Mouse (Mus musculus) forebrain, embryonic 14.5 days (tissue): ENCODE measurements around the gene Lum. TPM values are rescaled to one million over a fixed set of nuclear protein-coding genes. Genes with fewer than 3 reads are reported as not detected.

Source experiments
- polyA plus RNA-seq: library from polyadenylated mRNA; unstranded; fragments of >200 nt; fragmentation: Nextera tagmentation; extraction: Ambion mirVana; gene quantifications from 2 replicates; pipeline ENCODE4 v1.2.1, GENCODE M21; 2014

The Lum gene
- polyA plus RNA-seq, 1 experiment from 2014 or later, result 30.8 TPM

Other genes starting within 250 kb of the Lum start
- gene Dcn, start 85.5 kb upstream of the Lum start, polyA plus RNA-seq, result 73.9 and 92.3 TPM in 2 replicates
- gene Kera, start 41.8 kb downstream of the Lum start, polyA plus RNA-seq, result not detected in 2 replicates
- gene Epyc, start 78.9 kb downstream of the Lum start, polyA plus RNA-seq, result 0.94 and 1.0 TPM in 2 replicates
- not detected in 2 replicates for gene Ccer1, start 127.9 kb downstream of the Lum start, polyA plus RNA-seq
- not detected in 2 replicates for gene C030005K15Rik, start 161.6 kb downstream of the Lum start, polyA plus RNA-seq